Mouse (Mus musculus) urinary bladder, postnatal 25 days (tissue): ENCODE measurements at regions not wholly inside any gene's neighbourhood (a gene's known extent, or its start where the extent isn't known, plus 50 kb on each side); places are given as distances from the start of the nearest gene placed in this dataset.

Source experiments
- DNase-seq: peaks from one replicate; pipeline ENCODE4 v3.0.0; 2022; ENCODE audit warnings: low spot score

GRCm38 (mm10) chr3:60412206-60412605 is 60.4 kb upstream of the Mbnl1 start:
- DNase-seq, result no peak

- DNase-seq, result no peak
These were observed 58.9 kb upstream of the Mbnl1 start for GRCm38 (mm10) chr3:60413749-60414148.

- DNase-seq, result no peak
These were observed 55.6 kb upstream of the Mbnl1 start for GRCm38 (mm10) chr3:60417001-60417400.

GRCm38 (mm10) chr3:60418652-60419051 is 54.0 kb upstream of the Mbnl1 start:
- DNase-seq, result no peak

GRCm38 (mm10) chr3:60419216-60419615 is 53.4 kb upstream of the Mbnl1 start:
- no peak for DNase-seq
